Mouse (Mus musculus): ENCODE results near the gene Tmem179b.

GRCm38 (mm10) chr19:8806810-8807209 lies 32.5 kb upstream of the Tmem179b start:
- TF ChIP-seq POLR2A (IDR thresholded peaks at IDR 0.05; ENCODE audit: insufficient read length, low read depth) = no peak
- TF ChIP-seq REST (IDR thresholded peaks at IDR 0.05; ENCODE audit: insufficient read depth, insufficient read length) = no peak
- no peak for TF ChIP-seq USF1 (IDR thresholded peaks at IDR 0.05; ENCODE audit: low read depth)
- TF ChIP-seq MAX (IDR thresholded peaks at IDR 0.05; ENCODE audit: low read depth) = no peak
- TF ChIP-seq E2F4 (IDR thresholded peaks at IDR 0.05; ENCODE audit: insufficient read depth) = no peak
- TF ChIP-seq MYOG (IDR thresholded peaks at IDR 0.05; ENCODE audit: control insufficient read depth in 1 of 3, insufficient read depth in 1 of 3, insufficient read length in 2 of 3, low read depth in 2 of 3) = no peak

Data from myocyte (in vitro differentiated cells).